Mouse (Mus musculus) bone marrow macrophage, adult 2 months (primary cell): ENCODE measurements around the gene Emp1.

ENCODE experiments used
- CTCF ChIP-seq: IDR thresholded peaks from 2 replicates; pipeline ENCODE4 v1.5.1; 2012; ENCODE audit warnings: low read depth, mild to moderate bottlenecking, low read length, moderate library complexity
- POLR2A ChIP-seq: IDR thresholded peaks from 2 replicates; pipeline ENCODE4 v1.6.1; 2012; ENCODE audit warnings: mild to moderate bottlenecking, low read depth, low read length, borderline replicate concordance

DNA sequence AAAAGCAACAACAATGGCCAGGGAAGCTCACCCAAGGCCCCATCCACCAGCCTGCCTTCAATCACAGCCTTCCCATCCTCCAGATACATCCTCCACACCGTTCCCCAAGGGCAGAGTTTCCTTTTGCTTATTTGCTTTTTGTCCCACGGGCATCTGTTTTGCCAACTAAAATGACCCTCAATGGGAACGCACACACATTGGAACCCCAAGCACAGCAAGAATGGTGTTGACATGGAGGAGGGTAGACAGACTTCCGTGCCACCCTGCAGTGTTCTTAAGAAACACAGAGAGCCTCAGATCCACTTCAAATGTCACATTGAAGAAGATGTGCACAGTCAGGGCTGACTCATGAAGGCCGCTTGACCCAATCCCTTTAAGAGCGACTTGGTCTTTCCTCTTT lies 8.6 kb downstream of the Emp1 start:
- TF ChIP-seq CTCF (no peak), POLR2A (no peak)
